Mouse (Mus musculus) lung, adult 2 months (tissue): Measurements from ENCODE around the gene Cd5.

Experiments
- CTCF ChIP-seq: fragments of 200-500 bp; IDR thresholded peaks from 2 replicates; pipeline ENCODE4 v1.5.1; 2011; ENCODE audit warnings: mild to moderate bottlenecking, low read length, control low read depth; ENCODE audit not compliant: insufficient read depth
- POLR2A ChIP-seq: fragments of 200-500 bp; IDR thresholded peaks from 2 replicates; pipeline ENCODE4 v1.6.1; 2011; ENCODE audit warnings: low read depth, mild to moderate bottlenecking, control low read depth, low read length, borderline replicate concordance; ENCODE audit errors: extremely low read depth

DNA sequence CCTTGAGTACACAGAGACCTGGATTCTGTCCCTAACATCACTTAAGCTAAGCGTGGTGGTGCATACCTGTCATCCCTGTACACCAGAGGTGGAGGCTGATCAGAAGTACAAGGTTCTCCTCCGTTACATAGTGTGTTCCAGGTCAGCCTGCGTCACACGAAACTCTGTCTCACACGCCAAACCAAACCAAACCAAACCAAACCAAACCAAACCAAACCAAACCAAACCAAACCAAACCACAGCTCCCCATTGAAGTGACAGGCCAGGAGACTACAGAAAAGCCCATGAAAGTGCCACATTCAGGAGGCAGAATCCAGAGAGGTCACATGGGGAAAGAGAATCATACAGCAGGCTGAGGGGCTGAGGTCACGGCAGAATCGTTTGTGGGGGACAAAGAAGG is 33.2 kb upstream of the Cd5 start:
- TF ChIP-seq CTCF (no peak), POLR2A (no peak)
